Mouse (Mus musculus): ENCODE results near the gene Rnf114.

- TF ChIP-seq EP300 (IDR thresholded peaks at IDR 0.05; ENCODE audit: low read length) (no peak), POLR2AphosphoS2 (IDR thresholded peaks at IDR 0.05; ENCODE audit: low read depth, low read length) (no peak), POLR2A (IDR thresholded peaks at IDR 0.05; ENCODE audit: low read depth, low read length) (no peak), CTCF (conservative IDR thresholded peaks at IDR 0.05 in 1 of 2, IDR thresholded peaks at IDR 0.05 in 1 of 2; ENCODE audit: low read depth in 2 of 2, low read length in 2 of 2) (no peak)
These were observed 48.9 kb downstream of the Rnf114 start for GRCm38 (mm10) chr2:167541324-167541723.
